Mouse (Mus musculus) kidney, postnatal 14 days (tissue): ENCODE measurements at regions not wholly inside any gene's neighbourhood (a gene's known extent, or its start where the extent isn't known, plus 50 kb on each side); places are given as distances from the start of the nearest gene placed in this dataset.

Experiments used
- DNase-seq: peaks from one replicate; pipeline ENCODE4 v3.0.0; 2022; ENCODE audit warnings: mixed read lengths

DNA sequence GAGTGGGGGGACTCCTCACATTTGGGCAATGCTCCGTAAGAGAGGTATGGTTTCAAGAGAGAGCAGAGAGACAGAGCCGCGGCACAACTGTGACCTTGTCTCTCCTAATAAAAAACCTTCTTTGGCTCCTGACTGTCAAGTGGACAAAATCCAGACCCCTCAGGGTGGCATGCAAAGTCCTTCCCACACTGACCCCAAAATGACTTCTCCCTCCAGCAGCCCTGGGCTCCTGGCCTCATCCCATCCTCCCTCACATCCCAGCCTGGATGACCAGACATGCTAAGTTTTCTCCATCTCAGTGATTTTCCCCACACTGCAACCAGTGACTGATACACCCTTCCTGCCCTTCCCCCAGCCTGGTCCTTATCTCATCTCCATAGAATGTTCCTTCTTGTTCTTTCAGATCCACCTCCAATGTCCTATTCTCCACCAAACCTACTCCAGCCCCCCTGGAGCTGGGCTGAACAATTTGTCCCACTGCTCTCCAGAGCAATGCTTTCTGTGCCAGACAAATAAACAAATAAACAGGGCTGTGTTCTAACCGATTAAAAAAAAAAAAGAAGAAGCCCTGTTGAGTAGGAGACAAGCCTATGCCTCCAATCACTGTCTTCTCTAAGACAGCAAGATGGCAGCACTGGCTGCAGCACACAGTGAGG lies 75.7 kb upstream of the Zmiz1 start:
- no peak for DNase-seq

DNA sequence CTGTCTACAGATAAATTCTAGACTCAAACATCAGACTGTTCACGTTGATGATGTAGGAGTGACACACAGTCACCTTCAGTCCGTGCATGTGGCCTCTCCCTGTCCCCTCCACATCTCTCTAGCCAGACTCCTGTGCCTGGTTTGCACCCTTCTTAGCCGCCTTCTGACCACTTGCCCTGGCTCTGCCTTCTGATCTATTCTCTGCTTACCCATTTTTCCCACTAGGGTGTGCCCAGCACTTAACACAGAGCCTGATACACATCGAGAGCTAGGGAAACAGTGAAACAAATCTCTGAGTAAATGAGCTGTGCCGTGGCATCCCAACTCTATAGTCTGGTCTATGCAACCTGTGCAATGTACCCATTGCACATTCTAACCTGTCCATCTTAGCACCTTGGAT lies 73.3 kb upstream of the Zmiz1 start:
- DNase-seq: peak; percentile 35

DNA sequence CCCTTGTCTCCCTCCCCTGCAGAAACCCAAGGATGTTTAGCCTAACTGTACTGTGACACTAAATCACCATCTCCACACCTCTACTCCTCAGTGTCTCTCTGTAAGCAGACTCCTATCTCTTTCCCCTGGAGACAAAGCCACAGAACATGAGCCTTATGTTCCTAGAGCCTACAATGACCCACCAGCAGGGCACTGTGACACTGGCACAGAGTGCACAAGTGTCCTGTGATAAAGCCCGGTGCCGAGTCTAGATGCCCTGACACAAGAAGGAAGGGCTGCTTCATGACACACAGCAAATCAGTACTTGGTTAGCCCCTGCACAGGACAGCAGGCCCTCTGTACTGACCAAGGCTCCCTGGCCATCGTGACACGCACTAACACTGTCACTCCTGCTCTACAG lies 71.2 kb upstream of the Zmiz1 start:
- DNase-seq: no peak

DNA sequence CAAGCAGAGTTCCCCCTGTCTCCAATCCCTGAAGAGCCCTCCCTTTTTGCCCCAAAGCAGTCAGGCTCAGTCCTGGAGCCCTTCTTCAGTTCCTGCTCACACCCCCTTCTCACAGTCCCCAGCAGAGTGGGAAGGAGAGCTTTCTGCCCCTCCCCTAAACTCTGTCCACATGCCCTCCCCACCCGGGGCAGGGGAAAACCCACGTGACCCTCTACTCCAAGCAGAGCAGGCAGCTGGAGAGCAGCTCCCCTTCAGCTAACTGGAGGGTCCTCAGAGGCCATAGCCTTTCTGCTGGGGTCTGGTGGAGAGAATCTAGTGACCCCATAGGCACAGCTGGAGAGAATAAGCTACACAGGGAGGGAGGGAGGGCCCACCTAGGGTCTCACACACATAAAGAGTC lies 69.7 kb upstream of the Zmiz1 start:
- DNase-seq: no peak

DNA sequence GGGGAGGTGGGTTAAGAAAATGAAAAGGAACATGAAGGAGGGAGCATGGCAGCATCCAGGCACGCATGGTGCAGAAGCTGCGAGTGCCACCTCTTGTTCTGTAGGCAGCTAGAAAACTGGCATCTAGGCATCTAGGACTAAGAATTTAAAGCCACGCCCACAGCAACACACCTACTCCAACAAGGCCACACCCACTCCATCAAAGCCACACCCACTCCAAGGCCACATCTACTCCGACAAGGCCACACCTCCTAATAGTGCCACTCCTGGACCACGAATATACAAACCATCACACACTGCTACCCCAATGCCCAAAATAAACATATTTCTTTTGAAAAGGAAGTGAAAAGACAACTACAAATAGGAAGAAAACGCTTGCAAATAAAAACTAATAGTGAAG lies 66.6 kb upstream of the Zmiz1 start:
- DNase-seq: no peak

DNA sequence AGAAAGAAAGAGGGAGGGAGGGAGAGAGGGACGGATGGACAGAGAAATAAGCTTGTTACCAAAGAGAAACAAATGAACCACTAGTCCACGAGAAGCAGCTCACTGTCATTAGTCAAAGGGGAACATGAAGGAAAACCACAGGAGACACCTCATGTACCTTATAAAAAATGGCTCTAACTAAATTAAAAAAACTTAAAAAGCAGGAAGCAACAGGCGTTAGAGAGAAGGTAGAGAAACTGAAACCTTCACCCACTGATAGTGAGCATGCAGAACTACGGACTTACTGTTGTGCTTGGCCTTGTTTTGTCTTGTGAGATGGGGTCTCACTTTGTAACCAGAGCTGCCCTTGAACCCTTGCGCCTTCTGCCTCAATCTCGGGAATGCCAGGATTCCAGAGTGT lies 66.0 kb upstream of the Zmiz1 start:
- DNase-seq: no peak

DNA sequence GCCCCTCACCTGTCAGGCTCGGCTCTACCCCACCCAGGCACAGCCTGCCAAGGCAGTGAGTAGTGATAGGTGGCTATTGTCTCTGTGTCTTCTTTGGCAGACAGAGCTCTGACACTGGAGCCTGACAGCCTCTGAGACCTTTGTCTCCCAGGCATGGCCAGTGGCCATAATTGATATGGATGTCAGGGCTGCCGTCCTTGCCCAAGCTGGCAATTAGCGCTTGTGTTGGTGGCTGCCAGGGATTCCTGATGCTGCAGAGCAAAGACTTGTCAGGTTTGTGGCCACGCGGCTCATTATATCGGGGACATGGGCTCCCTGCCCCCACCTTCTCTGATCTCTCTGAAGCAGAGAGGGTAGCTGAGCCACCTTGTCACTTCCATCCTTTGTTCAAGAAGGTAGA lies 64.1 kb upstream of the Zmiz1 start:
- no peak for DNase-seq

DNA sequence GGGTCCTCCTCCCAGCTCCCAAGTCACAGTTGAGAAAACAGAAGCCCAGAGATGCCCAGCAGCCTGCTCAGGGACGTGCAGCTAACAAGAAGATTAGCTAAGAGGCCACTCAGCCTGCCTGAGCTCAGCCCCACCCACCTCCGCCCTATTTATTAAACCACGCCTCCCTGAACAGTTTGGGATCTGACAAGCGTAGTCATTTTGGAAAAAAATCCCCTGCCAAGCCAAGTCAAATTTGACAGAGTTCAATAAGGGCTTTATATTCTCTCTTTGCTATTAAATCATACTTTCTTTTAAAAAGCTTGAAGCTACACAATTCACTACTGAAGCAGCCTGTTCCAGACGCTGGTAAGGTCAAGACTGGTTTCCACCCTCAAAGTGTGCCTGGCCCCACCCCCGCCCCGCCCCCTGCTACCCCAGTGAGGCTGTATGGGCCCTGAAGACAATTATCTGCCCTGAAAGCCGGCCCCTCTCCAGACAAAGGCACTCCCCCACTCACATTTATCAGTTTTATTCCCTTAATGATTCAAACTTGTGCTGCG lies 61.9 kb upstream of the Zmiz1 start:
- DNase-seq: peak; percentile 69

DNA sequence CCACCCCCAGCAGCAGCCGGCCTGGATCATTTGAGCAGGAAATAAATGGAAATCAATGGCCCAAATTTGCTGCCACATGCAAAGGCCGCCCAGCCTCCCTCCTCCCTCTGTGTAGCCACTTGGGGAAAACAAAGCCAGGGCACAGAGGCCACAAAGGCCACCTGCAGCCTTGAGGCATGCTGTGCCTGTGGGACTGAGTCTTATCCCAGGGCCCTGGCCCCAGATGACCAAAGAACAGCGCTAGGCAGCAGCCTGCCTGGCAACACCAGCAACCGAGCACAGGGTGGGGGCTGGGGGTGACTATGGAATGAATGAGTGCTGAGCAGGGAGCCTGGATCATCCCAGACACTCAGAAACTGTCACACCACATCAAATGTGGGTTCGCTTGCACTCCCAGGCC lies 61.2 kb upstream of the Zmiz1 start:
- no peak for DNase-seq

DNA sequence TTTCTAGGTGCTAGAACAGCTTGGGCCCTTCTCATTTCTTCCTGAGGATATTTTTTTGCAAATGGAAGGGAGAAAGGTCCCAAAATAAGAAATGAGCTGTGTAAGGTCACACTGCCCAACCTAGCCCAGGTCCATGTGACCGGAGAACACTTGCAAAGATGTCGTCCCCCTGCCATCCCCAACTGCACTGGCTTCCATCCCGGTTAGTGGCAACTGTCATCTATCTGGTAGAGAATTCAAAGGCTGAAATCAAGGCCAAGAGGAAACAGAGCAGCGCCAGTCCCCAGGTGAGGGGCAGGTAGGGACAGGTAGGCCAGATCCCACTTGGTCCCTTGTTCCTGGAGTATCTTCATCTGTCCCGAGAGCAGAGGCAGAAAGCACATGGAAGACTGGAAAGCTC lies 60.2 kb upstream of the Zmiz1 start:
- no peak for DNase-seq

DNA sequence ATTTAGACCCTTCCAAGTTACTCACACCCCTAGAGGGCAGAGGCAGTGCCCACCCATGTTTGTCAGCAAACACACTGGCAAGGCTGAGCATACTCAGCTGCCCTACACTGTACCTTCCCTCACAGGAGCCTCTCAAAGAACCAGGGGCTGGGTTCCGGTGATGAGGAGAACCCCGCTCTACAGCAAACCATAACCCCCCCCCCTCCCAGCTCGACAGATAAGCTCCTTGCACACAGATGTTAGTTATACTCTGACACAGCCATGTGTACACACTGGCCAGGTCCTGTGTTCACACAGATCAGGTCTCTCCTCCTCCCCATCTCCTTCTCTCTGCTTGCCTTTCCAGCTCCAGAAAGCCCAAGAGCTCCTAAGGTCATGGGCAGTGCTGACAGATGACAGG lies 59.7 kb upstream of the Zmiz1 start:
- no peak for DNase-seq

DNA sequence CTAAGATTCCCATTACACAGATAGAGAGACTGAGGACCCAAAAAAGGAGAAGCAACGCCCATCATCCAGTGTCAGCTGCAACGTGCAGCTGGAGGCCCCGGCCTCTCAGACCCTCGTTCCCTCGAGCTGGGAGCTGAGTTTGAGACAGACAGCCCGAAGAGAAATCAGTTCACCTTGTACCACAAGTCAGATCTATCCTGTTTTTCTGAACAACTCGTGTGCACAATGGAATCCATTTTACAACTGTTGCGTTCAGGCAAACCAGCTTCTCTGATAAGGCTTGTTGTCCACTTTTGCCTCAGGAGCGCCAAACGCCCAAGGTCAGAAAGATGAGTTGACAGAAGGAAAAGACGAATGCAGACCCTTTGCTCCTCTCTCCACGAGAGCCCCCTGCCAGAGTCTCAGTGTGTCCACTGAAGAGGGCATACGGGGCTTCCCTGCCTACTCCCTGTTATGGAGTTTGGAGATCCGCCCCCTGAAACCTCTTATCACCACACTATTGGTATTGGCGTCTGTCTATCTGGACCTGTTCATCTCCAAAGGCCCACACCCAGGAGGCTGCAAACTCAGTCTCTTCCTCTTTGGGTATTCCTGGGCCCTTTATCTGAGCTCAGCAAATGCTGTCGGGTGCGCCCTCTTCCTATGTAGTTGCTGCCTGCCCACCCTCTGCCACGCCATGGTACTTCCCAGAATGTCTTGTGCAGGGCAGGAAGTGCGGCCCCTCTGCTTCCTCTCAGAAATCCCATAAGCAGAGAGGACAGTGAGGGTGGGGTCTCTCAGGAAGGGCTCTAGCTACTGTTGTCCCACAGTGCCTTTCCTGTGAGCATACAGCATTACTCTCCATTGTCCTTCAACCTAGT lies 57.7 kb upstream of the Zmiz1 start:
- peak; percentile 33 for DNase-seq

DNA sequence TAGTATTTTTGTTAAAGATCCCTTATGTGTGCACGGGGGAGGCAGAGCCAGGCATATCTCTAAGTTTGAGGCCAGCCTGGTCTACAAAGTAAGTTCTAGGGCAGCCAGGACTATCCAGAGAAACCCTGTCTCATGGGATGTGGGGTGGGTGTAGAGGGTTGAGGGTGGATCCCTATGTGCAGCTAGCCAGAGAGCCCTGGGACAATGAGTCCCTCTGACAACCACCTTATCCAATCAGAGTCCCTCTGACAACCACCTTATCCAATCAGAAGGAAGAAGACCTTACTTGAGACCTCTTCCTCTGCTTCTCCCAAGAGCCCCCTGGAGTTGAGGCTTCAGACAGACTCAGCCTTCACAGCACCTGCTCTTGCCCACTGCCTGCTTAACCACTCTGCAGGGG lies 56.6 kb upstream of the Zmiz1 start:
- DNase-seq: no peak

DNA sequence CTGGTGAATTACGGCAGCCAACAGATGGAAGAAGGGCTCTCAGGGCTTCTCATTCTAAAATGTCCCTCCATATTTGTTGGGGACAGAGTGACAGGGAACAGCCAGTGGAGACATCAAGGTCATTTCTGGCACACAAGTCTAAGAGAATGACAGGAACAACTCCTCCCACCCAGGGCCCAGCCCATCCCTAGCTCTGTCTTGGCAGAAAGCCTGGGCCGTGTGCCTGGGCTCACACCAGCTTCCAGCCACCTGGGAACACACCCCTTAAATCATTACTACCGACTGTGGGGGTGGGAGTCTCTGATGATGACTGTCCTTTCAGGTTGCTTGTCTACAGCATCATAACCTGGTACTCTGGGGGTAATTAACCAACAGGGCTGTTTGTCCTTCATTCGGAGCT lies 53.8 kb upstream of the Zmiz1 start:
- peak; percentile 50 for DNase-seq

DNA sequence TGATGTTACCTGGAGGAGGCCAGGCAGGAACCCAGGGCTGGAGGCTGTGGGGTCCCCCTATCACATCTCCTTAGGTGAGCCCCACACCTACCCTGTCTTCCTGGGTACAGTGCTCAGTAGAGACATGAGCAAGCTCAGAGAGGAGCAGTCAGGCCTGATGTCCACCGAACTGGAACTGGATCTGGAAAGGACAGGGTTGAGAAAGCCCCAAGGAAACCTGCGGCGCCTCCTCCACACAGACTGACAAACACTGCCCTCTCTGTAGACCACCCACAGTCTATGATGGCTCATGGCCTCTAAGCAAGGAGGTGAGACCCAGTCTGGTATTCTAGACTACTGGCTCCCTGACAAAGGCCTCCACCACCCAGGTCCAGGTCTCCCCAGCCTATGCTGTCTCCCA lies 52.9 kb upstream of the Zmiz1 start:
- DNase-seq: no peak

DNA sequence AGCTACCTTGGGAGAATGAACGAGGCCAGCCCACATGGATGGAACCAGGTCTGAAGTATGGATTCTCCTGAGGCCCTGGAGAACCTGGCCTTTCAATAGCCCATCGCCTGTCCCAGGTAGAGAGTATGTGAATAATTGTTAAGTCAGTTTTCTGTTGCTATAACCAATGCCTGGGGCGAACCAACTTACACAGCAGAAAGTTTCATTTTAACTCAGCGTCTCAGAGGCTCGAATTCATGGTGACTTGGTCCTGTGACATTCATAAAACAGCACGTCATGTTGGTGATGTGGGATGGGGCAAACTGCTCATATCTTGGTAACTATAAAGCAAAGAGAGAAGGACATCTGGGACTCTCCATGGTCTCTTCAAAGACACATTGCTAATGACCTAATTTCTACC lies 52.4 kb upstream of the Zmiz1 start:
- DNase-seq: no peak

DNA sequence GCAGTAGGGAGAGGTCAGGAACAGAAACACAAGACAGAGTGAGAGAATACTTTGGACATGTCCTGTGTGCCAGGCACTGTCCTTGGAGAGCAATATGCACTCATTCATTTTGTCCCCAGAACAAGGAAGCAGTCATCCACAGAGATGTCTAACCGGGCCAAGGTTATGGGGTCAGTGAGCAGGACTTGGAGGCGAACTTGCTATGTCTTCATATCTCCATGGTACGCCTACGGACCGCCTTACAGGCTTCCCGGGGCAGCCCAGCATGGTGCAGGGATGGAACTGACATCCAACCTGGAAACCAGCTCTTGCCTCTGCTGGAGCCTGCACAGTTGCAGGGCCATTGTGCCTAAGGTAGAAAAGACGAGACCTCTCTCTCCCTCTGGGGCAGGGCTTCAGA lies 51.9 kb upstream of the Zmiz1 start:
- no peak for DNase-seq
